7 mouse cellular contexts compared by ENCODE assay signal in the genomic region with DNA sequence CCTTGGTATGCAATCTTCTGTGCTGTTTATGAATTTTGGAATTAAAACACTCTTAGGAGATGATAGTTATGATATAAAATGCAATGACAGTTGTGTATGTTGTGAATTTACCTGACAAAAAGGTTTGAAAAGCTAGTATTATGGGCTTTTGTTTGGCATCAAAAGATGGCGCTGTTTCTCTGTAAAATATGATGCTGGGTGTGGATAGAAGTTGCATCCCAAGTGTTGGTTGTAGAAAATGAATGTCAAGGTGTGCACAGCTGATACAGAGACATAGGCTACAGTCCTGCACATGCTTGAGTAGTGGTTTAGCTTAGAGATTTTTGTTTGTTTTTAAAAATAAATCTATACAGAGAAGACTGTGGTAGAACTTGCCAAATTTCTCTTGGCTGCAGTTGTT.
DNase-seq lines count a peak whose midpoint lies in the region; ATAC-seq and TF ChIP-seq lines count a peak whose summit lies in the region.

No protein-coding gene starts in this region.

- H3K9ac ChIP-seq in kidney, embryonic 15.5 days, result no peak overlapping the region
- no peak overlapping the region for H3K9ac ChIP-seq in kidney, embryonic 16.5 days (replicated peaks; ENCODE audit: low read length)
- no peak overlapping the region for H3K9ac ChIP-seq in forebrain, postnatal 0 days
- no peak overlapping the region for H3K9ac ChIP-seq in midbrain, embryonic 16.5 days (ENCODE audit: low read depth, low read length)
- H3K9ac ChIP-seq in intestine, embryonic 16.5 days (ENCODE audit: low read depth, low read length), result no peak overlapping the region

- no peaks in the 10 kb centered on the region for H3K9me3 ChIP-seq in kidney, embryonic 15.5 days (replicated peaks)
- H3K9me3 ChIP-seq in kidney, embryonic 16.5 days (ENCODE audit: low read length), result no peaks in the 10 kb centered on the region
- no peaks in the 10 kb centered on the region for H3K9me3 ChIP-seq in forebrain, postnatal 0 days (ENCODE audit: low read length)
- no peaks in the 10 kb centered on the region for H3K9me3 ChIP-seq in midbrain, embryonic 16.5 days (replicated peaks; ENCODE audit: control insufficient read depth, low read length, poor library complexity, severe bottlenecking)
- H3K9me3 ChIP-seq in intestine, embryonic 16.5 days (ENCODE audit: control insufficient read depth, low read length), result no peaks in the 10 kb centered on the region

- ATAC-seq in kidney, embryonic 15.5 days (replicated peaks; ENCODE audit: low FRiP score), result 0 out of 2 replicates have a peak, but pooled peaks have one; percentile 60
- ATAC-seq in kidney, embryonic 16.5 days (ENCODE audit: low FRiP score, low TSS enrichment), result no peak
- no peak for ATAC-seq in forebrain, postnatal 0 days
- ATAC-seq in midbrain, embryonic 16.5 days, result peak; percentile 78
- no peak for ATAC-seq in intestine, embryonic 16.5 days

- TF ChIP-seq CTCF in forebrain, postnatal 0 days (IDR thresholded peaks at IDR 0.05; ENCODE audit: low read depth), result peak; percentile 63

- no peak overlapping the region for H3K27ac ChIP-seq in kidney, embryonic 15.5 days
- H3K27ac ChIP-seq in kidney, embryonic 16.5 days (ENCODE audit: low read length), result no peak overlapping the region
- H3K27ac ChIP-seq in forebrain, postnatal 0 days (ENCODE audit: low read depth, low read length), result no peak overlapping the region
- no peak overlapping the region for H3K27ac ChIP-seq in midbrain, embryonic 16.5 days (ENCODE audit: low read length)
- no peak overlapping the region for H3K27ac ChIP-seq in intestine, embryonic 16.5 days (ENCODE audit: low read length)

- no peaks in the 10 kb centered on the region for H3K4me1 ChIP-seq in kidney, embryonic 15.5 days
- H3K4me1 ChIP-seq in kidney, embryonic 16.5 days (ENCODE audit: insufficient read depth, low read length), result no peaks in the 10 kb centered on the region
- no peaks in the 10 kb centered on the region for H3K4me1 ChIP-seq in forebrain, postnatal 0 days (ENCODE audit: insufficient read depth)
- no peaks in the 10 kb centered on the region for H3K4me1 ChIP-seq in midbrain, embryonic 16.5 days (ENCODE audit: control insufficient read depth, insufficient read depth, low read length)
- H3K4me1 ChIP-seq in intestine, embryonic 16.5 days (ENCODE audit: control insufficient read depth, insufficient read depth, low read length), result no peaks in the 10 kb centered on the region

- 38% methylated on average over 1 of the region's 1 CpGs for WGBS in kidney, embryonic 15.5 days
- WGBS in kidney, embryonic 16.5 days, result 51% methylated on average over 1 of the region's 1 CpGs
- 45% methylated on average over 1 of the region's 1 CpGs for WGBS in forebrain, postnatal 0 days
- 40% methylated on average over 1 of the region's 1 CpGs for WGBS in midbrain, embryonic 16.5 days
- 38% methylated on average over 1 of the region's 1 CpGs for WGBS in intestine, embryonic 16.5 days

- H3K4me2 ChIP-seq in kidney, embryonic 15.5 days, result no peak overlapping the region
- H3K4me2 ChIP-seq in kidney, embryonic 16.5 days (replicated peaks; ENCODE audit: low read depth, low read length), result no peak overlapping the region
- no peak overlapping the region for H3K4me2 ChIP-seq in forebrain, postnatal 0 days (ENCODE audit: low read depth)
- no peak overlapping the region for H3K4me2 ChIP-seq in midbrain, embryonic 16.5 days (ENCODE audit: low read length)
- H3K4me2 ChIP-seq in intestine, embryonic 16.5 days (ENCODE audit: low read depth, low read length), result no peak overlapping the region

- no peaks in the 10 kb centered on the region for H3K27me3 ChIP-seq in kidney, embryonic 15.5 days
- H3K27me3 ChIP-seq in kidney, embryonic 16.5 days (ENCODE audit: insufficient read depth, low read length), result no peaks in the 10 kb centered on the region
- no peaks in the 10 kb centered on the region for H3K27me3 ChIP-seq in forebrain, postnatal 0 days (ENCODE audit: insufficient read depth, low read length)
- H3K27me3 ChIP-seq in midbrain, embryonic 16.5 days (ENCODE audit: control insufficient read depth, insufficient read depth, low read depth, low read length), result no peaks in the 10 kb centered on the region
- no peaks in the 10 kb centered on the region for H3K27me3 ChIP-seq in intestine, embryonic 16.5 days (replicated peaks; ENCODE audit: control insufficient read depth, insufficient read depth, low read length)

- no peak overlapping the region for H3K4me3 ChIP-seq in kidney, embryonic 15.5 days (replicated peaks)
- no peak overlapping the region for H3K4me3 ChIP-seq in kidney, embryonic 16.5 days (ENCODE audit: low read length)
- no peak overlapping the region for H3K4me3 ChIP-seq in forebrain, postnatal 0 days (ENCODE audit: low read depth, low read length)
- no peak overlapping the region for H3K4me3 ChIP-seq in midbrain, embryonic 16.5 days (ENCODE audit: low read depth, low read length)
- H3K4me3 ChIP-seq in intestine, embryonic 16.5 days (ENCODE audit: low read length), result no peak overlapping the region

- DNase-seq in CD4-positive helper T cell, adult 2 months (ENCODE audit: low read depth, low spot score), result peak; percentile 7
- DNase-seq in brain, adult 2 months (ENCODE audit: low read depth, low spot score), result peak; percentile 72
- peak; percentile 71 for DNase-seq in forebrain, postnatal 0 days

- H3K36me3 ChIP-seq in kidney, embryonic 15.5 days, result no peaks in the 10 kb centered on the region
- no peaks in the 10 kb centered on the region for H3K36me3 ChIP-seq in kidney, embryonic 16.5 days (ENCODE audit: insufficient read depth, low read length)
- H3K36me3 ChIP-seq in forebrain, postnatal 0 days (ENCODE audit: insufficient read depth), result no peaks in the 10 kb centered on the region
- no peaks in the 10 kb centered on the region for H3K36me3 ChIP-seq in midbrain, embryonic 16.5 days (ENCODE audit: control insufficient read depth, insufficient read depth, low read length)
- H3K36me3 ChIP-seq in intestine, embryonic 16.5 days (ENCODE audit: control insufficient read depth, insufficient read depth, low read length), result no peaks in the 10 kb centered on the region

Comparison
In these comparisons a context has a peak if more than half of its experiments do, and no peak if none do; other contexts are left out.
1. ATAC-seq: peak in kidney, embryonic 15.5 days (single experiment) and midbrain, embryonic 16.5 days (single experiment); none in kidney, embryonic 16.5 days (single experiment), forebrain, postnatal 0 days (single experiment) and intestine, embryonic 16.5 days (single experiment).
2. DNase-seq: peak in every context shown above with its lines; median percentile 72 in brain, adult 2 months; 71 in forebrain, postnatal 0 days; 7 in CD4-positive helper T cell, adult 2 months.